Mouse (Mus musculus) lung, adult 2 months (tissue): ENCODE measurements at regions not wholly inside any gene's neighbourhood (a gene's known extent, or its start where the extent isn't known, plus 50 kb on each side); places are given as distances from the start of the nearest gene placed in this dataset.

Experiments
- CTCF ChIP-seq: fragments of 200-500 bp; IDR thresholded peaks from 2 replicates; pipeline ENCODE4 v1.5.1; 2011; ENCODE audit warnings: mild to moderate bottlenecking, low read length, control low read depth; ENCODE audit not compliant: insufficient read depth
- POLR2A ChIP-seq: fragments of 200-500 bp; IDR thresholded peaks from 2 replicates; pipeline ENCODE4 v1.6.1; 2011; ENCODE audit warnings: low read depth, mild to moderate bottlenecking, control low read depth, low read length, borderline replicate concordance; ENCODE audit errors: extremely low read depth

DNA sequence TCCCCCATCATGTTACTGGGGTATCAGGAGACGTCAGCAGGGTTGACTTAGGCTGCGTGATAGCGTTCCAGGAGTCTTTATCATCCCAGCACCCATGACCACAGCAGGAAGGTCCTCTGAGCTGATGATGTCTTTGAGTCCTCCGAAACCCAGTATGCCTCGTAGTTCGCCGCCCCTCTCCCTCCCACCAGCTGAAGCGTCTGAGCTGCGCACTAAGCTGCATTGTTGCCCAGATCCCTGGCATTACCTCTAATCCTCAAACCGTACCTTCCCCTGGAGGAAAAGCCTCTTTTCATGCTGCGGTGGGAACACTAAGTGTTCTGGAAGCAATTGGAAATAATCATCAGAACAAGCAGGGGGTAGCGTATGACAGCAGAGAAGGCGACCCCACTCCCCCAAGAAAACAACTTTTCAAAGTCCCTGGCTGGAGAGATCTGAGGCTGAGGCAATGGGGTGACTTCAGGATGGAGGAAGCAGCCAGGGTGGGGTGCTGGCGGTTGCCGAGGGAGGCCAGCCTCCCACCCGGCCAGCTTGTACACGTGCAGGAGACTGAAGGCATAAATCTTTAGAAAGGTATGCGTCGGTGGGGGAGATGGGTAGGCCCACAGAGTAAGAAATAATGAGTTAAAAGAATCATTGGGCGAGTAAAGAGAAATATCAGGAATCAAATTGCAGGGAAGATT lies 93.7 kb upstream of the Lrfn2 start:
- TF ChIP-seq POLR2A (no peak), CTCF (no peak)
